Mouse (Mus musculus): ENCODE data around the gene Snrnp35.
"Not testable (repeated sequence)": the region's sequence is repeated elsewhere in the genome, so short reads cannot be mapped to it uniquely, and the experiment has no call there.

The Snrnp35 gene

GRCm38 (mm10) chr5:124463462-124463861 is 19.5 kb upstream of the Snrnp35 start:
- no peak for DNase-seq (ENCODE audit: low spot score)

DNA sequence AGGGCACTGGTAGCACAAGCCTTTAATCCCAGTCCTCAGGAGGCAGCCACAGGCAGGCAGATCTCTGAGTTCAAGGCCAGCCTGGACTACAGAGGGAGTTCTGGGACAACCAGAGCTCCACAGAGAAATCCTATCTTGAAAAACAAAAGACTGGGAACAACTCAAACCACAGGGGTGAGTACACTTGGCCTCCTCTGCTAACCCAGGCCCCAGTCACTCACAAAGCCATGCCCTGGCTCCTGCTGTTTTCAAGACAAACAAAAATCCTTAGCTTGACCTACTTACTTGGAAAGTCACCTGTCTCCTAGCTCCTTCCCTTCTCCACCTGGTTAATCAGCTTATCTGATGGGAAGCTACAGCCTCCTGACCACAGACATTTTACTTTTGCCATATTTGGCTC is 18.0 kb upstream of the Snrnp35 start:
- DNase-seq (ENCODE audit: low spot score), result no peak

- no peak for DNase-seq (ENCODE audit: low spot score)
These were observed 15.2 kb upstream of the Snrnp35 start for GRCm38 (mm10) chr5:124467766-124468165.

- DNase-seq (ENCODE audit: low spot score), result no peak
These were observed 14.6 kb upstream of the Snrnp35 start for GRCm38 (mm10) chr5:124468365-124468764.

DNA sequence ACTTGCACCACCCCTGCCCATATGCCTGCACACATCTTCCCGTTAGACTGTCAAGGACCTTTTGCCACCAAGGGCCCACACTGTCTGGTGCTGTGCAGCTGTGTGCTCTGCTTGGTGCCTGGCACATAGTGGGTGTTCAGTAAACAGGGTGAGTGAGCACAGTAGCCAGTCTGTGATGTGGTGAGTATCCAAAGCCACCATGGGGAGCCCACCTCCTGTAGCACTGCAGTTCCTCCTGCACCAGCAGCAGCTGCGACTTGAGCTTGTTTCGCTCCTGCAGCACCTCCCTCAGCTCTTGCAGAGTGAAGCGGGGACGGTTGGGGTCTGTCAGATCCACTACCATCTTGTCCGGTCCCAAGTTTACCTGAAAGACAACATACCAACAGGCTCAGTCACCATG is 13.4 kb upstream of the Snrnp35 start:
- no peak for DNase-seq (ENCODE audit: low spot score)

DNA sequence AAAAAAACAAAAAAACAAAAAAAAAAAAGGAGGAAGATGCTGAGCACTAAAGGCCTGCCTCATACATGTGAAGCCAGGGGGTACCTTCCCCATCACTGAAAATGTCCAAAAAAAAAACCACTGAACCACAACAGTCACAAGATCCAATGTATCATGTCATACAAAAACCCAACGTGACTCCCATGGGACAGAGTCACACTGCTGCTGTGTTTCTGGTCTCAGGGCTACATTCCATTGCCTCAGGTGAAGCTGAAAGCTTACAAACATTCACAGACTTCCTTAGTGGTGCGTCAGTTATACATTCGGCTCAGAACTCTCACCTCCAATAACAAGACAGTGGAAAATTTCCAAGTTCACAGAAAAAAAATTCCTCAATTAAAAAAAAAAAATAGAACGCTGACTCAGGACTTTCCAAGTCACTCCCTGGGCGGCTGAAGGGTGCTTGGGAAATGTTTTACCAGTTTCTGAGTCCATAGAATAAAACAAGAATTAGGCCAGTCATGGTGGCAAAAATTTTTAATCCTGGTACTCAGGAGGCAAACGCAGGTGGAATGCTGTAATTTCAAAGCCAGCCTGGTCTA is 12.3 kb upstream of the Snrnp35 start:
- DNase-seq (ENCODE audit: low spot score), result no peak

DNA sequence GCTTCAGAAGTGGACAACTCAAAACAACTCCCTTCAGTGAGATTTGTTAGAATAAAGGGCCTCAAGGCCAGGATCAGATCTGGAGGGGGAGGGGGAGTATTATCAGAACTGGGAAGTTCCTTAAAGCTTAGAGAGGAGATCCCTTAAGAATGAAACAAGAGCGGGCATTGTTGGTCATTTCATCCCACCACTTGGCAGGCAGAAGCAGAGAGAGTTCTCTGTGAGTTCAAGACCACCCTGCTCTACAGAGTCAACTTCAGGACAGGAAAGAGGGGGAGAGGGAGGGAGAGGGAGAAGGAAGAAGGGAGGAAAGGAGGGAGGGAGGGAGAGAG is 4.1 kb upstream of the Snrnp35 start:
- DNase-seq (ENCODE audit: low spot score), result no peak

DNA sequence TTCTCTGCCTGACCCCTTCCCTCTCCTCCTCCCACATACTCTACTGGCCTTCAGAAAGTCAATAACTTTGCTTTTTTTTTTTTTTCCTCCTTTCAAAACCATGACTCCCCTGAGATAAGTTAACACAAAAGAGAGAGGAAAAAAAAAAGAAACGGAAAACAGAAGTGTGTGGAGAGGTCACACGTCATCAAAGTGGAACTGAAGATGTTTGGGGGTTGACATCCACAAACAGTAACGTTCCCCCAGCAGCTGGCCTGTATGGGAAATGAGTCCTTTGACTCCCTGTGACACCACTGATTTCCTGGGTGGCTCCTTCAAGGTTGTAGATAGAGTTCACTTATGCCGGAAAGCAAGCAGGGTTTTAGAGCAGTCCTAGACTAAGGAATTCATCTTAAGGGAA is 2.8 kb upstream of the Snrnp35 start:
- no peak for DNase-seq (ENCODE audit: low spot score)

- DNase-seq (ENCODE audit: low spot score), result no peak
These were observed 1.2 kb upstream of the Snrnp35 start for GRCm38 (mm10) chr5:124481714-124482113.

DNA sequence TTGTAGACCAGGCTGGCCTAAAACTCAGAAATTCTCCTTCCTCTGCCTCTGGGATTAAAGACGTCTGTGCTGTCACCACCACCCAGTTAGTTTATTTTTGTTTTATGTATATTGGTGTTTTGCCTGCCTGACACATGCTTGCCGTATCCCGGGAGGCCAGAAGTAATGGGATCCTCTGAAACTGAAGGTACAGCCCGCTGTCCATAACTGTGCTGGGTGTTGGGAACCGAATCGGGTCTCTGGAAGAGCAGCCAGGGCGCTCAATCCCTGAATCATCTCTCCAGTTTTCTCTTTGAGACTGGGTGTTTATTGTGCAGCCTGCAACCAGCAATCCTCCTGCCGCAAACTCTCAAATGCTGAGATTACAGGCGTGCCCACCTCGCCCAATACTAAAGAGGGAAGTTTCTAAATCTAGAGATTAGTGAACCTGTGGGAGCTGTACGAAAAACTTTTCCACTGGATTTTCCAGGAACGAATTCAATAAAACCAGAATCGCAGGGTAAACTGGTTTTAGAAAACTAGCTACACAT is 433 bp upstream of the Snrnp35 start:
- no peak for DNase-seq (ENCODE audit: low spot score)

DNA sequence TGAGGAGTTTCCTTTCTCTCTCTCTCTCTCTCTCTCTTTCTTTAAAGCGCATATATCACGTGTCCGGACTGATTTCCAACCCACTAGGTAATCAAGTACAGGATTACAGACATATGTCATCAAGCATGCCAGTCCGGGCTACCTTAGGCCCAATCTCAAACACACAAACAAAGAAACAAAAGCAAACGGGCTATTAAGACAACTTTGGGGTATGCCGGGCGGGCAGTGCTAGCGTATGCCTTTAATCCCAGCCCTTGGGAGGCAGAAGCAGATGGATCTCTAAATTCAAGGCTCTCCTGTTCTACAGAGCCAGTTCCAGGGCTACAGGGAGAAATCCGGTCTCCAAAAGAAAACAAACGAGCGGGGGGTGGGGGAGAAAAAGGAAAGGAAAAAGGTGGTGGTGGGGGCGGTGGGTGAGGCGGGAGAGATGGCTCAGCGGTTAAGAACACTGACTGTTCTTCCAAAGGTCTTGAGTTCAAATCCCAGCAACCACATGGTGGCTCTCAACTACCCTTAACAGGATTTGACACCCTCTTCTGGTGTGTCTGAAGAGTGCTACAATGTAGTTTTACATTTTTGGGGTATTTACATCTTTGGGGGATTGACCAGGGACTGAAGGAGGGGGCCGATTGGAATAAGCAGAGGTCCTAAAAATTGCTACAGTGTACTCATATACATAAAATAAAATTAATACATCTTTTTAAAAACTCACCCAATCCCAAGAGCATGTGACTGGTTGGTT is 892 bp downstream of the Snrnp35 start:
- DNase-seq (ENCODE audit: low spot score), result no peak

DNA sequence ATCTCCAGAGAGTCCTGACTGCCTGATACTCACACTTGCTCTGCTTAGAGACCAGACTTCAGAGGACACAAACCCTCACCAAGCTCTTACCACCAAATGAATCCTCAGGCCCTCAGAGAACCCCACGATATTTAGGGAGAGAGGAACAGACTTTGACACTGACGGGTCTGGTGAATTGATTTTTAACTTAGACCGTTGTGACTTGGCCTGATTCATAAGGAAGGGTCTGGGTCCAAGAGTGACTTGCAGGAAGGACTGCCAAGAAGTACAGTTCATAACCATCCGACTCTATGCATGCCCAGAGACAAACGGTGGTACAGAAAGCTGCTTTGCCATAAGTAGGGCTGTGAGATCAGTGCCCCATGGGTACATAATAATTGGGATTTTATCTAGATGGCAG is 2.7 kb downstream of the Snrnp35 start:
- no peak for DNase-seq (ENCODE audit: low spot score)

DNA sequence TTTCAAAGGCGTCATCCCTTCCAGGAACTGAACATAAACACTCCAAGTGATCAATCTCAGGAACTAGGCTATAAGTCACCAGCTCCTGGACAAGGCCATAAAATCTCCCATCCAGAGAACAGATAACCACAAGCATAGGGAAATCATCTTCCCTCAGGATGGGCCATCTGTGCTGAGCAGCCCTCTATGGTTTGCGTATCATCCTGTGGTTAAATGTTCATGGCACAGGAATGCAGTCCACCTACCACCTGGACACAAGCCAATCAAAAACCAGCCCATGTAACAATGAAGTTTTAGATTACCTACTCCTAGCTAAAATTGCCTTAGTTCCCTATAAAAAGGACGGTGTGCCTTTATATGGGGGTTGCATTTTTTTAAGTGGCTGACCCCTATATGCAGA is 6.0 kb downstream of the Snrnp35 start:
- no peak for DNase-seq (ENCODE audit: low spot score)

- no peak for DNase-seq (ENCODE audit: low spot score)
These were observed 8.8 kb downstream of the Snrnp35 start for GRCm38 (mm10) chr5:124491732-124492131.

- no peak for DNase-seq (ENCODE audit: low spot score)
These were observed 9.7 kb downstream of the Snrnp35 start for GRCm38 (mm10) chr5:124492618-124493017.

DNA sequence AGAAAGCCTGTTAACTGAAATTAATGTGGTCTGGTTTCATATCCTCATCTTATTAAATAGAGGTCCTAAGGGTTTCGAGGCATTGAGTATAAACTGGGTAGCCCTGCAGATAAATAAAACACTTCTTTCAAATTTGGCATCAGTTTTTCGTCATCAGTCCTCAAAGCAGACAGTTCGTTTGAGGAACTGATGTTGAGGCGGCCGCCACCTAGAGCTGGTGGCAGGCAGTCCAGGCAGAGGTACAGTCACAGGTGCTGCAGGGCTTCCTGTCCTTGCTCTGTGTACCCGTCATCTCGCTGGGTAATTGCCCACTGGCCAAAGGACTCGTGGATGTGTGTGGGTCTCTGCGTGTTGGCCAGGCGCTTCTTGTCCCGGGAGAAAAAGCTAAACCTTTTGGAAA is 10.5 kb downstream of the Snrnp35 start:
- DNase-seq (ENCODE audit: low spot score), result no peak

GRCm38 (mm10) chr5:124495547-124495946 is 12.6 kb downstream of the Snrnp35 start:
- DNase-seq (ENCODE audit: low spot score), result no peak

DNA sequence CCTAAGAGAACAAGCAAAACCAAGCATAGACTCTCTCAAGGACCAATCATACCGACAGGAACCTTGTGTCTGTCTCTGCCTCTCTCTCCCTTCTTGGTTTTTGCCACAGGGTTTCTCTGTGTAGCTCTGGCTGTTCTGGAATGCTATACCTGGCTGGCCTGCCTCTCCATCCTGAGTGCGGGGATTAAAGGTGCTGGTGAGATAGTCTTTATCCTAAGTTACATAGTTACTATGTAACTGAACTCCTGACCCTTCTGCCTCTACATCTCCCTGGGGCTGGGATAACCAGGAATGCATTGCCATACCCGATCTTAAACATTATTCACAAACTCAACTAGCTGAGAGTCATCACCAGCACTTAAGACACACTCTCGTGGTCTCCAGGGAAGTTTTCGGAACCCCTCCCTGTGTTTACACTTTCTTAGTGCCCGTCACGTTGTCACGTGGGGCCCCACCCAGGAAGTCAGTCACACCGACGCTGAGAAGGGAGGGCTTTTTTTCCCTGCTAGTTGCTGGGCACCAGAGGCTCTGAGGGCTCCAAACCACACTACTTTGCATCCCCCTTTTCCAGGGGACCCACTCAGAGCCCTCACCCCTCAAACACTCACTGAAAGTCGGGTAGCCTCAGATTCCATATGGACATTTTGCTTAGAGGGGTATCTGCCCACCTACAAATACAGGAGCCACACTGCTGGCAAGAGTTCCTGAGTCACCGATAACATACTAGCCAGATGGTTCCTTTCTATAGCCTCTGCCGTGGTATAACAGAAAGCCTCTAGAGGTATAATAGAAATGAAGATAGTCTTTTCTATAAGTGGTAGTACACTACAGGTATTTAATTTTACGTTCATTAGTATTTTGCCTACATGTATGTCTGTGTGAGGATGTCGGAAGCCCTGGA is 13.9 kb downstream of the Snrnp35 start:
- no peak for DNase-seq (ENCODE audit: low spot score)

GRCm38 (mm10) chr5:124498221-124498876 is 15.4 kb downstream of the Snrnp35 start:
- no peak for DNase-seq (ENCODE audit: low spot score)

DNA sequence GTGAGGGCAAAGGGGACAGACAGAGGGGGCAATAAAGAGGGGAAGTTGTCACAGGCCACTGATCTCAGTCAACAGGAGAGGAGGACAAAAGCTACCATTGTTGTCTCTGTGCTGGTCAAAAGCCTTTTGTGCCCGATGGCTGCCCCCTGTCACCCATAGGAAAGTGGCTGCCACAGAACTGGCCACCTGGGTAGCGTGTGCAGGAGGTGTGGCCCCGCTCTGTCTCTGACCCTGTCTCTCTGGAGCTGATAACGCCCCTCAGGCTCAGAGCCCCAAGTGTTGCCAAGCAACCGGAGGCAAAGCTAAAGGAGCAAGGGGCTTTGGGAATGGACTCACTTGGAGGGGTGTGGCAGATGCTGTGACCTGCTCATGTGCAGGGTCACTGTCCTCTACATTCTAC is 16.1 kb downstream of the Snrnp35 start:
- DNase-seq (ENCODE audit: low spot score), result no peak

DNA sequence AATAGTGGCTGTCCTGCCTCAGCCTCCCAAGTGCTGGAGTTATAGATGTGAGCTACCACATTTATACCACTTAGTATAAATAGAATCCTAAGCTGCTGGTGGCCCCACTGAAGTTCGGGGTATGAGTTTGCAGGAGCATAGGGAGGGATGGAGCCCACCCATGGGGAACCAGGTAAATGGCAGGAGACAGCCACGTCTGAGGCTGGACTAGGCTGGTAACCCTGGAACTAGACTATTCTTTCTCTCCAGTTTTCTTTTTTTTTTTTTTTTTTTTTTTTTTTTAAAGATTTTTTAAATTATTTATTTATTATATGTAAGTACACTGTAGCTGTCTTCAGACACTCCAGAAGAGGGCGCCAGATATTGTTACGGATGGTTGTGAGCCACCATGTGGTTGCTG is 17.1 kb downstream of the Snrnp35 start:
- DNase-seq (ENCODE audit: low spot score), result not testable (repeated sequence)

DNA sequence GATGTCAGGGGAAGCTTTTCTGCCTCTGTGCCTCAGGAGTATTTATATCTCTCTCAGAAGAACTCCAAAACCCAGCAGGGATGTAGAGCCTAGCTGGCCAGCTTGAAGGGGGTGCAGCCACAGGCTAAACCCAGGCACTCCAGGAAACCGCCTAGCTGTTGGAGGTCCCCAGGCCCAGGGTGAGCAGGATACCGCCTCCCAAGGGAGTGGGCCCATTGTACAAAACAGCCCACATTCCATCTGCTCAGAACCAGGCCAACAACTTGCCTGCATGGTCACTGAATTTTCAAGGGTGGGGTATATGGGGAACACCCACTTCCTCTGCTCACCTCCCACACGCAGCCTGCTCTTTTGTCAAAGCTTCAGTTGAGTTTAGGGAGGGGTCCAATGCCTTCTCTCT is 17.6 kb downstream of the Snrnp35 start:
- no peak for DNase-seq (ENCODE audit: low spot score)

Measured in urinary bladder, postnatal 10 days (tissue).